Mouse (Mus musculus) heart, postnatal 0 days (tissue): ENCODE results near the gene Slc25a10. TPM values are rescaled to one million over a fixed set of nuclear protein-coding genes. Genes with fewer than 3 reads are reported as not detected.
A peak's percentile ranks its signal among the peaks of the same experiment; 100 is the strongest.
"Not testable (repeated sequence)": the region's sequence is repeated elsewhere in the genome, so short reads cannot be mapped to it uniquely, and the experiment has no call there.

Experiments
- ATAC-seq: fragments of 200-750 bp; cut with Nextera tagmentation; 2 replicates; pipeline ENCODE4 v1.8.0; 2017; ENCODE audit warnings: low read depth, moderate number of reproducible peaks, moderate library complexity; ENCODE audit not compliant: insufficient read depth
- DNase-seq: peaks from one replicate; pipeline ENCODE4 v3.0.0-alpha.2; 2016; ENCODE audit warnings: low spot score
- H3K27ac ChIP-seq: fragments of 300-500 bp; sonication (generic); 2 replicates; pipeline ENCODE4 v1.5.1; 2014; ENCODE audit warnings: low read depth, mild to moderate bottlenecking
- H3K27me3 ChIP-seq: fragments of 300-500 bp; sonication (generic); 2 replicates; pipeline ENCODE4 v1.6.1; 2014; ENCODE audit warnings: low read length, mixed read lengths; ENCODE audit not compliant: control insufficient read depth, insufficient read depth
- H3K36me3 ChIP-seq: fragments of 300-500 bp; sonication (generic); replicated peaks from 2 replicates; pipeline ENCODE4 v1.6.1; 2014; ENCODE audit warnings: low read length, mixed read lengths; ENCODE audit not compliant: control insufficient read depth, insufficient read depth
- H3K4me1 ChIP-seq: fragments of 300-500 bp; sonication (generic); 2 replicates; pipeline ENCODE4 v1.6.1; 2014; ENCODE audit warnings: antibody characterized with exemption; ENCODE audit not compliant: control insufficient read depth, insufficient read depth
- H3K4me2 ChIP-seq: fragments of 300-500 bp; sonication (generic); 2 replicates; pipeline ENCODE4 v1.6.1; 2014; ENCODE audit warnings: low read depth, mild to moderate bottlenecking, low read length, moderate library complexity
- H3K4me3 ChIP-seq: fragments of 300-500 bp; sonication (generic); 2 replicates; pipeline ENCODE4 v1.5.1; 2014; ENCODE audit warnings: low read depth, low read length
- H3K9ac ChIP-seq: fragments of 300-500 bp; sonication (generic); replicated peaks from 2 replicates; pipeline ENCODE4 v1.6.1; 2014; ENCODE audit warnings: low read depth, low read length, mixed read lengths
- H3K9me3 ChIP-seq: fragments of 300-500 bp; sonication (generic); replicated peaks from 2 replicates; pipeline ENCODE4 v1.6.1; 2016; ENCODE audit warnings: low read length; ENCODE audit not compliant: control insufficient read depth
- CTCF ChIP-seq: IDR thresholded peaks from 2 replicates; pipeline ENCODE4 v1.5.1; 2016; ENCODE audit warnings: antibody characterized with exemption, control low read depth, low read depth
- EP300 ChIP-seq: IDR thresholded peaks from 2 replicates; pipeline ENCODE4 v1.6.1; 2016; ENCODE audit warnings: antibody characterized with exemption, low read depth
- WGBS: fragments of 180-500 bp; shearing (Covaris S2); extraction: QIAGEN DNeasy Blood & Tissue Kit; methylation state at CpG from one replicate; pipeline ENCODE4 v1.1.7; 2014; 5-methylcytosine and 5-hydroxymethylcytosine counted together
- polyA plus RNA-seq: library from polyadenylated mRNA; unstranded; fragments of >200 nt; fragmentation: Nextera tagmentation; extraction: Ambion mirVana; gene quantifications from 2 replicates; pipeline ENCODE4 v1.2.1, GENCODE M21; 2015
- total RNA-seq: library from RNA; depleted of rRNA; stranded (reverse); fragments of >200 nt; gene quantifications from 2 replicates; pipeline ENCODE4 v1.2.3, GENCODE M21; 2014; ENCODE audit warnings: low replicate concordance

Slc25a10 gene
- total and polyA plus RNA-seq, 2 experiments from 2014 or later, result 33.8 to 74.3 TPM

DNA sequence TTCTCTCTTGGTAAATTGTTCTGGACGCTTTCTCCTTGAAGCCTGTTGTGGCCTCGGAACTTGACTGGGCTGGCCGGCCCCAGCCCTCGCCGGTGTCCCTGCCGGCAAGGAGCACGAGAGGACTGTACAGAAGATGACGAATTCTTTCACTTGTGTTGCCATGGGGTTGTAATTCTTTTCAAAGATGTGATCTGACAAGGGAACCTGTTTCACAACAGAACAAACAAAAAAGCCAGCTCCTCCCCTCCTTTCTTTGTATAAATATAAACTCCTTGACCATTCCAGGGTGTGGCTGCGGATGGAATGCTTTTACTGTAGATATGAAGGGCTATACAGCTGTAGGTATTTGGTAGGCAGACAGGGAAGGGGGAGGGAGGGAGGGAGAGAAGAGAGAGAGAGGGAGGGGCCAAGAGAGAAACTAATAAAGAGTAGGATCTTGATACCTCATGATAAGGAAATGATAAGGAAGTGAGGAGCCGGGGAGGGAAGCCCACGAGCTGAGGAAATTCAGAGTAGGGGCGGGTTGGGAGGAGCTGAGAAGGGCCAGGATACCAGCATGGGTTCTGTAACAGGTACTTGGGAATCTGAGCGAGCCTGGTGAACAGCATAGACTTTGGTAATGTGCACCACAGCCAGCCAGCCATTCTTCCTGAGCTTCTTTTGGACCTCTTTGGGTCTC, 16.1 kb downstream of the Slc25a10 start:
- Histone ChIP-seq H3K4me1 (peaks cover 9% of the 10 kb centered on the region; the same call in 1 of the 2 replicates), H3K27me3 (no peaks in the 10 kb centered on the region), H3K4me2 (no peak overlapping the region), H3K9ac (no peak overlapping the region), H3K27ac (no peak overlapping the region), H3K9me3 (no peaks in the 10 kb centered on the region), H3K36me3 (no peaks in the 10 kb centered on the region), H3K4me3 (no peak overlapping the region)
- no peak for TF ChIP-seq CTCF
- TF ChIP-seq EP300, result no peak
- DNase-seq, result no peak
- ATAC-seq, result no peak
- WGBS, result 70% methylated on average over 13 of the region's 13 CpGs

DNA sequence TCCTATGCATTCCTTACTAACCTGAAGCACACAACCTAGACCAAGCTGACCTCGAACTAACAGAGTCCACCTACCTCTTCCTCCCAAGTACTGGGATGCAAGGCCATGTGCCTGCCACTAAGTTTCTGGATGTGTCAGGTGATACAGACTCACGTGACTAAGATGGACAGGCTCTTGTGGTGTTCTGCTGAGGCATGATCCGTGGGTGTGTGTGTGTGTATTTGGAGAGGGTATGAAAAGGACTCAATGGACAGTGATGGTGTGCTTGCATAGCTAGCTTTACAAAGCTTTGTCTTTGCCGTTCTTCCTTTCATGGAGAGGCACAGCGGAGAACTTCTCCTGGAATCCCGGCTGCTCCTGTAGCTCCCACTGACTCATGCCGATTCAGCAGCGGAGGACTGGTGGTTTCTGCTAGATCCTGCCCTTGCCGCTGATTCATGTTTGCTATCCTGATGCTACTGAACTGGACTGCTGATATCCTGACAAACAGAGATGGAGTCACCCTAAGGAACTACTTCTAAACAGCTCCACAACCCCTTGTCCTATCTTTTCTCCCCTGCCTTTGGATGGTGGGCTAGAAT, 16.7 kb downstream of the Slc25a10 start:
- no peak for DNase-seq
- no peaks in the 10 kb centered on the region for H3K36me3 ChIP-seq
- no peak overlapping the region for H3K9ac ChIP-seq
- no peak overlapping the region for H3K4me2 ChIP-seq
- TF ChIP-seq EP300, result no peak
- no peak for TF ChIP-seq CTCF
- no peak for ATAC-seq
- no peaks in the 10 kb centered on the region for H3K27me3 ChIP-seq
- H3K4me1 ChIP-seq, result peaks cover 9% of the 10 kb centered on the region; the same call in 1 of the 2 replicates
- H3K27ac ChIP-seq, result no peak overlapping the region
- no peaks in the 10 kb centered on the region for H3K9me3 ChIP-seq
- WGBS, result 69% methylated on average over 9 of the region's 9 CpGs
- H3K4me3 ChIP-seq, result no peak overlapping the region

DNA sequence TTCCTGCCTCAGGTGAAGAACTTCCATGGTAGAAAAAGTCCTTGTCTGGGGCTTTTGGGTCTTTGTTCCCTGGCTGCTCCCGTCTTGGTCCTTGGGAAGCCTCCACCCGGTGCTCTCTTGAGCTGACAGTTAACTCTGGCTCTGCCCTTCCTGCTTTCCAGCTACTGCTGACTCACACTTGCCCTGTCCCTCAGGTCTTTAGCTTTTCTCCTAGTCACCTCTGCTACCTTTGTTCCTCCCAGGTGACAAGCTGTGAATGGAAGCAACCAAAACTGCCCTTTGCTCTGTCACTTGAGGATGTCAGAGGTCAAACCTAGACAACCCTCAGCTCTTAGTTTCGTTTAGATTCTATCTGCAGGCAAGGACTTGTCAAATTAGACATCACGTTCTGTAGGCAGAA, 18.3 kb downstream of the Slc25a10 start:
- Histone ChIP-seq H3K9me3 (no peaks in the 10 kb centered on the region), H3K4me3 (no peak overlapping the region), H3K4me2 (peak overlapping the region; percentile 57; the same call in 1 of the 2 replicates), H3K9ac (0 out of 2 replicates have a peak overlapping the region, but pooled peaks have one; percentile 50), H3K36me3 (no peaks in the 10 kb centered on the region), H3K4me1 (peaks cover 9% of the 10 kb centered on the region; the same call in 1 of the 2 replicates), H3K27me3 (no peaks in the 10 kb centered on the region), H3K27ac (peak overlapping the region; percentile 61; the same call in 1 of the 2 replicates)
- WGBS, result 50% methylated on average over 4 of the region's 4 CpGs
- no peak for ATAC-seq
- TF ChIP-seq CTCF (no peak), EP300 (no peak)
- DNase-seq, result no peak

DNA sequence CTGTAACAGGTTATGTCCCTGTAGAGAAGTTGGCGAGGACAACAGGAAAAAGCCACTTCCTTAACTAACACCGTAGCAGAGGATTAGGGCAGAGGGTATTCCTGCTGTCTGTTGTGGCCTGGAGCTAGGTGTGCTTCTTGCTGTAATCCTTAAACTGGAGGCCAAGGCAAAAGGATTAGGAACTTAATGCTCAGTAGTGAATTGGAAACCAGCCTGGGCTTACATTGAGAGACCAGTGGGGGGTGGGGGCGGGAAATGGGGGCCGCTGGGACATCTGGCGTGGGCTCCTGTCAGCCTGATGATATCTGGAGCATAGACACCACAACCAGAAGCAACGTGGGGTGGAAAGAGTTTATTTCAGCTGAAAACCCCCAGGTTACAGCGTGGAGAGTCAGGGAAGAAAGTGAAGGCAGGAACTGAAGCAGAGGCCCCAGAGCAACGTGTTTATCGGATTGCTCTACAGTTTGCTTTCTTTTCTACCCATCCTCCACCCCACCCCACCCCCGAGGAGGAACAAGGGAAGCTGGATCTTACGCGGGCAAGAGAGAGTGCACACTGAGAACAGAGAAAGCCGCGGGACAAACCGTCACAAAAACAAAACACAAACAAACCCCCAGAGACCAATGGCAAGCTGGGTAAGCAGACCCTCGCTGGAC, 18.9 kb downstream of the Slc25a10 start:
- Histone ChIP-seq H3K4me3 (peak overlapping the region; percentile 34), H3K36me3 (no peaks in the 10 kb centered on the region), H3K27me3 (no peaks in the 10 kb centered on the region), H3K9ac (peak overlapping the region; percentile 50), H3K9me3 (no peaks in the 10 kb centered on the region), H3K4me1 (peaks cover 9% of the 10 kb centered on the region; the same call in 1 of the 2 replicates), H3K27ac (peak overlapping the region; percentile 61), H3K4me2 (peak overlapping the region; percentile 57)
- WGBS, result 8% methylated on average over 16 of the region's 16 CpGs
- peak; percentile 28 for DNase-seq
- no peak for TF ChIP-seq EP300
- no peak for TF ChIP-seq CTCF
- no peak for ATAC-seq

DNA sequence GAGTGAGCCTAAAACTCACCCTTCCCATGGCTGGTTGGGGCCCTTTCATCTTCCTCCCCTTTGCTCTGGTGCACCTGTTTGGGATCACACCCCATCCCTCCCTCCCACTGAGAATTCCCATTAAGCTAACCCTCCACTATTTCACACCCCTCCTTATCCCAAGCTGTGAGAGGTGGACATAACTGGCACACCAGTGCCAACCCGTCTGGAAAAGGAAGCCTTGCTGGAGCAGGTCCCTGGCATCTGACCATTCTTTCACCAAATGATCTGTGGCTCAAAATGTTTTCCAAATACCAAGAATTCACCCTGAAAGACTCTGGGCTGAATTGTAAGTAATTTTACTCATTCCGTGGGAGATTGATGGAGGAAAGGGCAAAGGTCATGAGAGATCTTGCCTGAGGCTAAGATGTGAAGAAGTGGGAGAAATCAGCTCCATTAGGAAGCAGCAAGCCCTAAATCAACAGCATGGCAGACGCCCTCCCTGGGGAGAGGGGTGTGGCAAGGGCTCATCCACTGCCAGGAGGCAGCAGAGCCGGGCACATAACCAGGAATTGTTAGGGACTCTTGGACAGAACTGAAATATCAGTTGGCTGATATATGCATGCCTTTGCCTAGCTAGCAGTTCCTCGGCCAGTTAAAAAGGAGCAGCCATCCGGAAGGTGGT, 21.3 kb downstream of the Slc25a10 start:
- 43% methylated on average over 6 of the region's 6 CpGs for WGBS
- Histone ChIP-seq H3K4me2 (no peak overlapping the region), H3K27me3 (no peaks in the 10 kb centered on the region), H3K9ac (no peak overlapping the region), H3K9me3 (no peaks in the 10 kb centered on the region), H3K4me1 (peaks cover 9% of the 10 kb centered on the region; the same call in 1 of the 2 replicates), H3K4me3 (no peak overlapping the region), H3K36me3 (no peaks in the 10 kb centered on the region), H3K27ac (no peak overlapping the region)
- TF ChIP-seq EP300 (no peak), CTCF (no peak)
- ATAC-seq (no peak), DNase-seq (no peak)

DNA sequence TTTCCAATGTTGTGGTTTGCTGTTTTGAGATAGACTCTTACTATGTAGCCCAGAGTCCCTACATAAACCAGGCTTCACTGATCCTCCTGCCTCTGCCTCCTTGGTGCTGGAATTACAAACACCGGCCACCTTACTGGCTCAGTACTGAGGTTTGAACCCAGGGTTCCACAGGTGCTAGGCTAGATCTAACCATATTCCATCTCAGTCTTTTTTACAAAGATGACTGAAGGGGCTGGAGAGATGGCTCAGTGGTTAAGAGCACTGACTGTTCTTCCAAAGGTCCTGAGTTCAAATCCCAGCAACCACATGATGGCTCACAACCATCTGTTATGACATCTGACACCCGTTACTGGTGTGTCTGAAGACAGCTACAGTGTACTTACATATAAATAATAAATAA, 22.6 kb downstream of the Slc25a10 start:
- ATAC-seq, H3K4me1 ChIP-seq, H3K4me2 ChIP-seq, H3K27ac ChIP-seq, H3K27me3 ChIP-seq, DNase-seq, H3K9me3 ChIP-seq, H3K9ac ChIP-seq, H3K4me3 ChIP-seq, H3K36me3 ChIP-seq: not testable (repeated sequence)
- 97% methylated on average over 2 of the region's 2 CpGs for WGBS
